Mouse (Mus musculus): ENCODE results near the gene Cnot8.

Cnot8 gene

DNA sequence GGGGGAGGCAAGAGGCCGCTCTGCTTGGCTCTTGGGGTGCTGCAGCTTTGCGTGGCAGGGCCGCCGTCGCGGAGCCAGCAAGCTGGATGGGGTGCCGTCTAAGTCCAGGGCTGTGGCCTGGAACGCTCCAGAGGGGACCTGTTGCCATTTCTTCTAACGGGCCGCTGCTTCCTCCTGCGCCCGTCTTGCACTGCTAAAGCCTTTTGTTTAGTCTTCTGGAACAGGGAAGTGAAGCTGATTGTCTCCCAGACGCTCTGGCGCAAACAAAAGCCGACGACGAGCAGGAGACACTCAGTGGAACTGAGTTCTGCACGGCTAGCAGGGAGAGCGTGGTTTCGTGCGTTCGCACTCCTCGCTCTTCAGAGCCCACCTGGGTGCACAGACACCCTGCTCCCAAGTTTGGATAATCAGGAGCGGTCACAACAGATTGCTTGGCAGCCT is 418 bp downstream of the Cnot8 start:
- DNase-seq: no peak

- no peak for DNase-seq
Measured at GRCm38 (mm10) chr11:58107009-58107408, 3.1 kb downstream of the Cnot8 start.

DNA sequence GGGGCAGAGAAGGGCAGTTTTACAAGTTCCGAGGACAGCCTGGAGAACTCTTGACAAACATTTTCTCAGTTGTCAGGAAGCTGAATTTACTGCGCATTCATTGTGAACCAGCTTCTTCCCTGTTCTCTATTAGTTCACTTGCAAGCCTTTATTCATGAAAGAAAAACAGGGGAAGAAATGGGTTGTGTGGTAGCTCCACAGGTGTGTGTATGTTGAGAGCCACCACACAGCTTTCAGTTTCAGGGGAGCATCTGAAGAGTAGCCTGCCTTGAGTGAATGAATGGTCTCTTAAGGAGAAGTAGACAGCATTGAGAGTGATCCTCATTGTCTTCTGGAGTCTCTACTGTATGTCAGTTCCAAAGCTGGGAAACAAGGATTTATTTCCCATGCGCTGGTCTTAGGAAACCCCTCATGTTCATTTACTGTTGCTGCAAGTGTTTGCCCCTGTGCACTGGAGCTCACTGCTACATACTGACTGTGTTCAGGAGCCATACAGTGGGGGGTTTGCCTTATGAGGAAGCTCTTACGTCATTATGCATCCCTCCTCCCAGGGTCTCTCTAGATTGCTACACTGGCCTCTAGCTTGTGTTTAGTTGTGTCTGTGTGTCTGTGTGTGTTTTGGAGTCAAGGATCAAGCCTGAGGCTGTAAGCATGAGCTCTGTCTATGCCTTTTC is 3.8 kb downstream of the Cnot8 start:
- no peak for DNase-seq

DNA sequence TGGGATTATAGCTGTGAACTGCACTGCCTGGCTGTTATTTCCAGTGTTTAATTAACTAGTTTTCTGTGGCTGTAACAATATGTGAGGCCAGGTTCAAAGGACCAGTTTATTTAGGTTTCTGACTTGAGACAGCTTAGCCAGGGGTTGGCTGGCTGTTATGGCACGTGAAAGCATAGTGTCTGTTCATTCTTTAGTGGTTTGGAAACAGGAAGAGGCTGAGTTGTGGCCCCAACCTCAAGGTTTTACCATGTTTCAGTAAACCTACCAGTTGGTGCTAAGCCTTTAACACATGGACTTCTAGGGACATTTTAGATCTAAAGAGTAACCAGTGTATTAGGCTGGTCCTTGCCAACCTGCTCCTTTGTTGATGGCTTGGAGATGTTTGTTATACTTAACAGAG is 12.6 kb downstream of the Cnot8 start:
- DNase-seq: no peak

DNA sequence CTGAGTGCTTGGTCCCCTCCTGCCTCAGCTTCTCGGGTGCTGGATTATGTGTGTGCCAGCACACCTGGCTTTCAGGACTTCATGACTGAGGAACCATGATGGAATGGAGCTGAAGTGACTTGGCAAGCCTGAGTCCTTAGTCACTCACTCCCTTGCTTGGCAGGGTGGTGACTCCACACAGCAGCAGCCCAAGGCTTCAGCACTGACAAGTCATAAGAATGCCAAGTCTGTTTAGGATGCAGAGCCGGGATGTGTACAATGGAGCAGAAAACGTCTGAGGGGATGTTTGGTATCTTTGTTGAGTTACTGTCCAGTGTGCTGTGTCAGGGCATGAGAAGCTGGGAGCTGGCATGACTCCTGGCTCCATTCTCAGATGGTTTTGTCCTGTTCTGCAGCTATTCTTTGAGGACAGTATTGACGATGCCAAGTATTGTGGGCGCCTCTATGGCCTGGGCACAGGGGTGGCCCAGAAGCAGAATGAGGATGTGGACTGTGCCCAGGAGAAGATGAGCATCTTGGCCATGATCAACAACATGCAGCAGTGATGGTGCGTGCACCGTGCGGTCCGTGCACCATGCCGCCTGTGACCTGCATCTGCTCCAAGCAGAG is 13.2 kb downstream of the Cnot8 start:
- no peak for DNase-seq

GRCm38 (mm10) chr11:58120655-58121054 is 16.7 kb downstream of the Cnot8 start:
- no peak for DNase-seq

GRCm38 (mm10) chr11:58121351-58121750 is 17.4 kb downstream of the Cnot8 start:
- no peak for DNase-seq

- DNase-seq: no peak
Measured at GRCm38 (mm10) chr11:58123711-58124110, 19.8 kb downstream of the Cnot8 start.

DNA sequence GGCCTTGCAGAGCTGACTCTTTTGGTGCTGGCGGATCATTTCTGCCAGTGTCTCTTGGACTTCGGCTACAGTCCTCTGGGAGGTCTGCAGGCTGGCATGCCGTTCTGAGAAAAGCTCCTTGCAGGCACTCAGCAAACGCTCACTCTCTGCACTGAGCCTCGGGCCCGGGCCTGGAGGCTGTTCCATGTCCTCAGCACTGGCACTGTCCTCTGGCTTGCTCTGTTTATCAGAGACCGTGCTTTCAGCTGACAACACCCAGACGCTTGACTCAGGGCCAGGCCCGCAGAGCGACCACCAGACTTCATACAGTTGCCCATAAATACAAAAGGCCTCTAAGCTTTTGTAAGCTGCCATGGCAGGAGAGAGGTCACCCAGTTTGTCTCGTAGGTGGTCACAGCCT is 21.1 kb downstream of the Cnot8 start:
- no peak for DNase-seq

DNA sequence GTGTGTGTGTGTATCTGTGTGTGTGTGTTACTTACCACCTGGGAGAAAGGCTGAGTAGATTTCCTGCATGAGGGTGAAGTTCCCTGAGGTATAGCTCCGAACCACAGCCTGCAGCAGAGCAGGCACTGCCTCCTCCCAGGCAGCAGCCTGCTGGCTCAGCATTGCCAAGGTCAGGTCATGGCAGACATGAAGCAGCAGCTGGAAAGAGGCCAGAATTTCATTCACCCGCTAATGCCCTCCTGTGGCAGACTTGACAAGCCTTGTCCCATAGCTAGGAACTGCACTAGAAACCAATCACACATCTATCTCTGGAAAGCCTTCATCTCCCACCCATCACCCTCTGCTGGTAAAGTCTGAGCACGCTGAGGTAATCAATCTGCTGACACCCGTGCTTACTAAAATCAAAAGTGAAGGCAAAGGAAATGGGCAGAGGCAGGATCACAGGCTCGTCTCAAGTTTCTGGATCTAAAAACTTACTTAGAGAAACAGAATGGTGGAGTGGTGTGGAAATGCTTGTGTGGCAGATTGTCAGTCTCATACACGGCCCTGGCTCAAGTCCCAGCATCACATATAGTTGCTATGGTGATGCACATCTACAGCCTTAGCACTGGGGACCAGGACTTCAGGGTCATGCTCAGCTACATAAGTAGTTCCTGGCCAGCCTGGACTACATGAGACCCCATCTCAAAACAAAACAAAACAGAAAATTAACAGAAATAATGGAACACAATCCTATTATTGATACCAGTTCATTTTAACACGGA is 22.6 kb downstream of the Cnot8 start:
- DNase-seq: peak; percentile 68 to 80

DNA sequence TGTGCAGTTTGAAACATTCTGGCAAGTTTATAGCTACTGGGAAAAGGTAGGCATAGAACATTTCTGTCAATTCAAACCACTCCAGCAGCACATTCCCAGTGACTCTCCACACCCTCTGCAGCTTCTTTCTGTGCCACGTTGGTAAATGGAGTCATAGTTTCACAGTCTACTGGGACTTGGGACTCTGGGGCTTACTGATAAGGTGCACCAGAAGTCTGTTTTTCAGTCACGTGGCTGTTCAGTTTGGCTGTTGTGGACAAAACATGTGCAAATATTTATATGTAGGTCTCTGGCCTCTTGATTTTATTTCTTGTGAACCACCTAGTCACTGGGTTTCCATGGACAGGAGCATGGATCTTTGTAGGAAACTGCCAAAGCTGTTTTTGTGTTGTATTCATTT is 23.6 kb downstream of the Cnot8 start:
- no peak for DNase-seq

DNA sequence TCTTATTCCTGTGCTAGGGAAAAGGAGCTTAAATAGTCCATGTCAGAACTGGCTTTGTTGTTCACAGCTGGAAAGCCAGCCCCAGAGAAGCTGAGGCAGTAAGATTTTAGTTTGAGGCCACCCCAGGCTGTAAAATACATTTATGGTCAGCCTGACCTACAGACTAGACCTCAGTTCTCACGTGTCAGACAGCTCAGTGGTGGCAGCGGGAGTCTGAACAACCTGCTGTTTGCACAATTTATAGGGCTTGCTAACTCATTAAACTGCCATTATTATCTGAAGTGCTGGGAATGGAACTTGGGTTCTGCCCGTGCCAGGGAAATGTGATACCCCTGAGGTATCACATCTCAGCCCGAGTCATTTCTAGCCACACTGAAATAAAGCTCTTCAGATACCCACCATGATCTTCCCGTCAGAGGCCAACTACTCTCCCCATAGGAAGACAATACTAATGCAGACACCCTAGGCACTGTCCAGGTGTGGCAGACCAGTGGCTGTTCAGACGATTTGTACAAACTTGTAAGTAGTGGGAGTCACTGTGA is 25.4 kb downstream of the Cnot8 start:
- DNase-seq: no peak

DNA sequence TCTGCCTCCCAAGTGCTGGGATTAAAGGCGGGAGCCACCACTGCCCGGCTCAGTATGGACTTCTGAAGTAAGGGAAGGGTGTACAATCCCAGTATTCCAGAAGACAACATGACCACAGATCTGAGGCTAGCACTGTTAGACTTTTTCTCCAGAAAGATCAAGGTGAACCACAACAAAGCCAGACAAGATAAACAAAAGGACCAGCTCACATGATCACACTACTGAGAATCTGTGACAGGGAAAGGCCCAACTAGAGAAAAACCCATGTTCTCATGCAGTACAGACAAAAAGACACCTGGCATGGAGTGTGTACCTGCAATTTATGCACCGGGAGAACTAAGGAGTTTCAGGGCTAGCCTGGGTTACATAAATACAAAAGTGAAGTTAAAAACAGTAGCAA is 28.1 kb downstream of the Cnot8 start:
- no peak for DNase-seq

- no peak for DNase-seq
Measured at GRCm38 (mm10) chr11:58134869-58135268, 30.9 kb downstream of the Cnot8 start.

GRCm38 (mm10) chr11:58135296-58135695 is 31.3 kb downstream of the Cnot8 start:
- DNase-seq: no peak

DNA sequence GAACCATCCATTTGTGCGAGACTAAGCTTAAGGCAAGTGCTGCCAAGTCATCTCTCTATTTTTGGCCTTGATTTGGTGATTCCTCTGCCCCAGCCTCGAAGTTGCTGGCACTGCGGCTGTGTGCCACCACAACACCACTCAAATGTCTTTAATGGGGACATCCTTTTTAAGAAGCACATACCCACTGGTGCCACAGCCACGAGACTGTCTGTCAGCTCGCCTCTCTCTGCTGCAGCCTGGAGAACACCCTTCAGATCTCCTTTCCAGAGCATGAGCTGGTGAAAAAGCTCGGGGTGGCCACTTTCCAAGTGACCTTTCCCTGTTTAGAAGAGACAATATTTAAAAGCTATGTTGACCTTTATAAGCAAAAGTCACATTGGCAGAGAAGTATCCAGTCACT is 32.7 kb downstream of the Cnot8 start:
- DNase-seq: no peak

DNA sequence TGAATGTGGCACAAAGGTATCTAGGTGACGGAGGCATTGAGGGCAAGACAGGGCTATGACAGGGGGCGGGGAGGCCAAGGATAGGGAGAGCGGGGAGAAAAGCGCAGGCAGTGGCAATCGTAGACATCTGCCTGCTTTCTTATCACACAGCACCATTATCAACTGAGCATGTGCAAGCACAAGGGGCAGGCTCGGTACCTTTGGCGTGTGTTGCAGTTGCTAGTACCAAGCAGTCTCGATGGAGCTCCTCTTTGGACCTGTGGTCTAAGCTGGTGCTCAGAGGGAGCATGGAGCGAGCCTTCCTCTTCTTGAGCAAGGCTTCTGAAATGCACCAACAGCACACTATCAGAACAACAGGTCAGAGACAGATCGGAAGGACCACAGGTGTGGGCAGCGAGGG is 34.9 kb downstream of the Cnot8 start:
- DNase-seq: no peak

- DNase-seq: no peak
Measured at GRCm38 (mm10) chr11:58139466-58139865, 35.5 kb downstream of the Cnot8 start.

GRCm38 (mm10) chr11:58143704-58144426 is 39.9 kb downstream of the Cnot8 start:
- no peak for DNase-seq

GRCm38 (mm10) chr11:58146241-58146640 is 42.3 kb downstream of the Cnot8 start:
- no peak for DNase-seq

DNA sequence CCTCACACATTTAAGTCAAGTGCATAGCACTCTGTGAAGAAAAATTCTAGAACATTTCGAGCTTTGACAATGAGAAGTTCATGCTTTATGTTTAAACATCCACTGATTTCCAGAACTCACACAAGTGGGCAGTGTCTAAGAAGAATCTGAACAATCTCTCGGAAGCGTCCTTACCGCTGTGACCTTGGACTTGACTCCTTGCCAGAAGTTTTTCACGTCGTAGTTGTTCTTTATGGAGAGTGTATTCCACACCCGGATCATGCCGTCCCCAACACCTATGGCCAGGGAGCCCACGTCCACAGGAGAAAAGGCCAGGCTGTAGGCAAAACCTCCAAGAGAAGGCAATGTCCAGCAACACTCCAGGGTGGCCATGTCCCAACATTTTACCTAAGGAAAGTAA is 51.5 kb downstream of the Cnot8 start:
- no peak for DNase-seq

DNA sequence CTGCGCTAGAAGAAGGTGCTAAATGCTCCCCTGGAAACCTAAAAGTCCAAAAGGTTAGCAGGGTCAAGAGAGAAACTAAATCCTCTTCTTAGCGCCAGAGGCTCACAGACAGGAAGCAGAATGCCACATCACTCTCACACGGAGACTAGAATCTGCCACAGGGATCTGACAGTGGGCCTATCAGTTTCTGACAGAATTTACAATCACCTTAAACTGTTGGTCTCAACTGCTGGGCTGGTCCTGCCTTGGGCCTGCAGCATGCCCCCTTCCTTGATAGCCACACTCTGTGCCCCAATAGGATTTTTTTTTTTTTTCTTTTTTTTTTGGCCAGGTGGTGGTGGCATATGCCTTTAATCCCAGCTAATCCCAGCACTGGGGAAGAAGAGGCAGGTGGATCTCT is 52.9 kb downstream of the Cnot8 start:
- no peak for DNase-seq

- no peak for DNase-seq
Measured at GRCm38 (mm10) chr11:58165072-58165471, 61.1 kb downstream of the Cnot8 start.

Data from kidney, postnatal 4 days (tissue).